Mouse (Mus musculus) cerebellum, adult 9-10 months (tissue): ENCODE results near the gene Ptgis.

ENCODE experiments used
- DNase-seq: peaks from one replicate; pipeline ENCODE4 v3.0.0; 2022

Gene Ptgis

GRCm38 (mm10) chr2:167187119-167187518 lies 53.3 kb downstream of the Ptgis start:
- no peak for DNase-seq

- DNase-seq: no peak
These were observed 53.9 kb downstream of the Ptgis start for GRCm38 (mm10) chr2:167186544-167186943.

DNA sequence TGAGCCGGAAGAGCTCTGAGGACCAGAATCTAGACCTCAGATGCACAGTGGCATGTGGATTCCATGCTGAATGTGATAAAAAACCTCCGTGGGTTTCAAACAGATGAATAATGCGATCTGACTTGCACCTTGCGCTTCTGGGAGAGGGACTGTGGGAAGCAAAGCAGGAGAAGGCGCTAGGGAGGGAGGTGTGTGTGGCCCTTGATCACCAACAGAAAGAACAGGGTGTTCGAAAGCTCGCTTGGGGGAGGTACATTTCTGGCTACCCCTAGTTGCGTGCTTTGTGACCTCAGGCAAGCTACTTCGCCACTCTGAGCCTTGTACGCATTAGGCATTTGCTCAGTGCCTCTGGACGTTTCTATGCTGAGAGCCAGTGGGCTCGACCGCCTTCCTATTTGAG lies 54.4 kb downstream of the Ptgis start:
- no peak for DNase-seq

DNA sequence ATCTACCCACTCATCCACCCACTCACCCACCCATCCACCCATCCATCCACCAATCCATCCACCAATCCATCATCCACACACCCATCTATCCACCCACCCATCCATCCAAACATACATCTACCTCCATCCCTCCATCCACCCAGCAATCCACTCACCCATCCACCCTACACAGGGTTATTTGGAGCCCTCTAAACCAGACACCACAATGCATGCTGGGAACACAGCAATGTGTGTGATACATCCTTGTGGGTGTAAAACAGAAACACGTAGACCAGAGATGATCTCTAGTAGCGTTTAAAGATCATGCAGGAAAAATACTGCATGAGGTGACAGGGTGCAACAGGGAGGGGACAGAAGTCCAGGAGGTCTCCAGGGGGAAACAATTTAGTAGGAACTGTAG lies 55.0 kb downstream of the Ptgis start:
- DNase-seq: no peak

- no peak for DNase-seq
These were observed 58.6 kb downstream of the Ptgis start for GRCm38 (mm10) chr2:167181662-167182389.

DNA sequence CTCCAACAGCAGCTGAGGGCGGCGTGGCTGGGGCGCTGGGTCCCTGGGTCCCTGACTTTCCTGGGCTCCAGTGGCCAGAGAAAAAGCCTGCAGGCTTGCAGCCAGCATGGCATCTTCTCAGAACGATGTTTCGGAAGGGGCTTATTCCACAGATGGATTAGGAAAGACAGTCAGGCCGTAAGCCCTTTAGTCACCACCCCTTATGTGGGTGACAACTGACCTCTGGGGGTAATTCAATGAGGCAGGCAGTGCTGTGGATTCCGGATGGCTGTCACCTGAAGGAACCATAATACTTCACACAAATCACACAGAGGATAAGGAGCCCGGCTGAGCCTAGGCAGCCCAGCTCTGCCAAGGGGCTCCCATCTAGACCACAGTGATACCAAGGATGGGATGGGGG lies 59.3 kb downstream of the Ptgis start:
- no peak for DNase-seq

GRCm38 (mm10) chr2:167179301-167179700 lies 61.1 kb downstream of the Ptgis start:
- DNase-seq: no peak

GRCm38 (mm10) chr2:167177231-167177641 lies 63.2 kb downstream of the Ptgis start:
- DNase-seq: no peak

- DNase-seq: no peak
These were observed 65.1 kb downstream of the Ptgis start for GRCm38 (mm10) chr2:167175284-167175683.

- DNase-seq: no peak
These were observed 67.1 kb downstream of the Ptgis start for GRCm38 (mm10) chr2:167173051-167173875.

GRCm38 (mm10) chr2:167167515-167168212 lies 72.7 kb downstream of the Ptgis start:
- no peak for DNase-seq

DNA sequence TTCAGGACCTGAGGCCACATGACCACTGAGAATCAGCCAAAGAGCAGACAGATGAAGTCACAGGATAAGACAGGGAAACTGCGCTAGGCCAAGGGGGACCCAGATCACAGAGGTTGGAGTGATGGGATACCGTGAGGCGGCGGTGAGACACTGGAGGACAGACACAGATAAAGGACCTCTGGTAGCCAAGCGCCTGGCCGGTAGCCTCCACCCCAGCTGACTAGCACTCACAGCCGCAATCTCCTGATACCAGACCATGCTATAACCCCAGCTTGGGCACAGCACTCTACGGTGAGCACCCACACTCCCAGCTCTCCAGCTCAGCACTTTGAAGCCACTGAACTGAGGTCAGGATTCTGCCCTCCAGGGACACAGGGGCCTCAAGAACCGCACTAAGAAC lies 76.8 kb downstream of the Ptgis start:
- no peak for DNase-seq

DNA sequence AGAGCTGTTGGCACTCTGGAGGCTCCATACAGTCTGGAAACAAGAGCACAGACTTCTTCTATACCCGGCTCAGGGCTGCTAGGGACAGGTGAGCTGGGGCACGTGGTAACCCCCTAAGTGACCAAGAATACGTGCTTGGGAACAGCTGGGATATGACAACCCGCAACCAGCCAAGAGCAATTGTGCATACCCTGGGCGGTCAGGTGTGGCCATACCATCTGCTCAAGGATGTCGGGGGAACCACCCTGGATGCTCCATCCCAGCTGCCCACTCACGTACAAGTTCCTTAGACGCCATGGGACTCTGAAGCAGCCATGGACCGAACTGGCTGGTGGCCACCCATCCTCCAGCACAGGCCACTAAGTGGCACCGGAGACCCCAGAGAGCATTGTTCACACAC lies 77.3 kb downstream of the Ptgis start:
- no peak for DNase-seq

DNA sequence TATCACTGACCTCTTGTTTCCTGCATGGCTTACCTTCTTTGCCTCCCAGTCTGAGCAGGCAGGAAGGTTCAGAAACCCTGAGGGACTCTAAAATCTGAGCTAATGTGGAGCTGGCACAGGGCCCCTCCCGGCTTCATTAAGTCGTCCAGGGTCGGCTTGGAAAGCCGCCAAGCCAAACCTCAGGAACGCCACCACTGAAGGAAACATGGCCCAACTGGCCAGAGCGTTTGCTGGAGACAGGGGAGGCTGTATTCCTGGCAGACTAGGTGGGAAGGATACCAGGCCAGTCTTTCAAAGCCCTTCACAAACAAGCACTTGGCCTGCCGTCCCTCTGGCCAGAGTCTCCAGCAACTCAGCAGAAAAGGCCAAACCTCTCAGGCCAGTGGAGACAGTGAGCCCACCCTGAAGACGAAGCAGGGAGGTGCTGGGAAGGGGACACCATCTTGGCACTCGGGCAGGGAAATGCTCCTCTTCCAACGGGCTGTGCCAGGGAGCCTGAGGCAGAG lies 77.8 kb downstream of the Ptgis start:
- DNase-seq: peak; percentile 13

- no peak for DNase-seq
These were observed 80.7 kb downstream of the Ptgis start for GRCm38 (mm10) chr2:167159721-167160120.

GRCm38 (mm10) chr2:167158780-167159179 lies 81.6 kb downstream of the Ptgis start:
- no peak for DNase-seq

DNA sequence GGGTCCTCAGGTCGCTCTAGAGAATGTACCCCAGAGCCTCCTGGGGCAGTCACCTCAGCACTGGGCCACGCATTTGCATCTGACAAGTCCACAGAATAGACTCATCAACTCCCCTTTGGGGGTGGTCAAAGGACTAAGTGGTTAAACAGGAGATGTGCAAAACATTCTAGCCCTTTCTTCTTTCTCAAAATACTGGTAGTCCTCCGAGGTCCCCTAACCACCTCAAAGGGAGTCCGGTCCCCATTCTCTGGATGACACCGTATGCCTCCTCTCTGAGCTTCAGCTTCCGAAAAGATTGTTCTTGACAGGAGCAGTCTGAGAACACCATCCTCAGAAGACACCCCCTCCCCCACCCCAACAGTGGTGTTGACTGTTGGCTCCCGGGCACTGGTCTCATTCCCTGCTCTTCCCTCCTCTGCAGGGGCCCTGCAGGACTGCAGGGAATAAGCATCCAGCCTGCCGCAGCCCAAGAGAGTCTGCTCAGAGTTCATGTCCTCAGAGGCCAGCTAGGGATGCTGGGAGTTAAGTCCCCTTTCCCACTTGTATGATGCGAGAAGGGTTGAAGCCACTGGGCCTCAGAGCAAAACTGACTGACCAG lies 84.2 kb downstream of the Ptgis start:
- DNase-seq: no peak

- no peak for DNase-seq
These were observed 84.8 kb downstream of the Ptgis start for GRCm38 (mm10) chr2:167155541-167155973.

- DNase-seq: no peak
These were observed 89.5 kb downstream of the Ptgis start for GRCm38 (mm10) chr2:167150880-167151279.

GRCm38 (mm10) chr2:167150135-167150534 lies 90.3 kb downstream of the Ptgis start:
- no peak for DNase-seq

DNA sequence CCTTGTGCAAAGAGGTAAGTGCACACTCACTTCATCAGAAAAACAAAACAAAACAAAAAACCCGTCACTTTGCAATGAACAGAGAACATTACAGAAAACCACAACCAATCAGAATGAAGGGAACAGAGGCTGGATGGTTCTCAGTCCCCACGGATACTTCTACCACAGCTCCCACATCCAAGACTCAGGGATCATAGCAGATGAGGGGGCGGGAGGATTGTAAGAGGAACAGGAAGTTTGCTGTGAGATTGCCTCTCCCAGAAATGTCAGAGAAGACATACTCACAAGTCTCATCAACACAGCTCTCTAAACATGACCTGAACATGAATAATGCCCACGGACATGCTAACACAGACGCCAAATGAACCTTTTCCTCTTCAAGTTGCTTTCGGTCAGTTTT lies 91.4 kb downstream of the Ptgis start:
- DNase-seq: no peak

GRCm38 (mm10) chr2:167147708-167148107 lies 92.7 kb downstream of the Ptgis start:
- DNase-seq: no peak

DNA sequence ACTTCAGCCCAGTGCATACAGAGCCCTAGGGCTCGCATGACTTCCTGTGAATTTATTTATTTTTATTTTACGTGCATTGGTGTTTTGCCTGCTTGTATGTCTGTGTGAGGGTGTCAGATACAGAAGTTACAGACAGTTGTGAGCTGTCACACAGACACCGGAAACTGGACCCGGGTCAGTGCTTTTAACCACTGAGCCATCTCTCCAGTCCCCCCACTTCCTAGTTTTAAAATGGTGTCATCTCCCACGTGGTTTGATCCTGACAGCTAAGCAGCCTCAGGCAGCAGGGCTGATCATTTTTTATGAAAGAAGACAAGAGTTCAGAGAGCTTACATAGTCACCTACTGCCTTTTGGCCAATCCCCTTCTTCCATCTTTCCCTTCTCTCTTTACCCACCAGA lies 94.5 kb downstream of the Ptgis start:
- DNase-seq: no peak
